Mouse (Mus musculus): ENCODE results near the gene 1700012B09Rik.

The 1700012B09Rik gene

DNA sequence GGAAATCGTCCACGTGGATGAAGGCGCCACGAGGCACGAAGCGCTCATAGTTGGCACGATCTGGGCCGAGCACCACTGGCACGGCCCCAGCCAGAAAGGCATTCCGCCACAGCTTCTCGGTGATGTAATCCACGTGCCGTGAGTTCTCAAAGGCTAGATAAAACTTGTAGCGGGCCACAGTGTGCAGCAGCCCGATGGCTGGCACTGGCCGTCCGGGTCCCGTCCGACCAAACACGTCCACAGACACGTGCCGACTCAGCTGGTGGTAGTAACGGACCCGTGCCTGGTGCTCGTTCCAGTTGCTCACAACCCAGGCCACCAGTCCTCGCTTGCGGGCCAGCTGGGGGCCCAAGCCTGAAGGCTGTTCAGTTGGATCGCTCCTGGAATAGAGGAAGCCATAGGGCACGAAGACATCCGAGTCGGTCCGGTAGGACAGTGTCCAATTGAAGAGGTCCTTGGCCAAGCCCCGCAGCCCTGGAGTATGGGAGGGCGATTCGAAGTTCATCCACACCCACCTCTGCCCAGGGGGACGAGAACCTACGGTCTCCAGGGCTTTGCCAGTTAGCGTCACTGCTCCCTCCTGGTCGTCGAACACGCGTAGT lies 19.8 kb downstream of the 1700012B09Rik start:
- in situ Hi-C loops (cut with MboI; ENCODE audit: low pct_unique_long_range_greater_than_20kb in 1 of 2, low sequenced_read_pairs in 2 of 2, unreplicated experiment in 1 of 2), result no loop called here

DNA sequence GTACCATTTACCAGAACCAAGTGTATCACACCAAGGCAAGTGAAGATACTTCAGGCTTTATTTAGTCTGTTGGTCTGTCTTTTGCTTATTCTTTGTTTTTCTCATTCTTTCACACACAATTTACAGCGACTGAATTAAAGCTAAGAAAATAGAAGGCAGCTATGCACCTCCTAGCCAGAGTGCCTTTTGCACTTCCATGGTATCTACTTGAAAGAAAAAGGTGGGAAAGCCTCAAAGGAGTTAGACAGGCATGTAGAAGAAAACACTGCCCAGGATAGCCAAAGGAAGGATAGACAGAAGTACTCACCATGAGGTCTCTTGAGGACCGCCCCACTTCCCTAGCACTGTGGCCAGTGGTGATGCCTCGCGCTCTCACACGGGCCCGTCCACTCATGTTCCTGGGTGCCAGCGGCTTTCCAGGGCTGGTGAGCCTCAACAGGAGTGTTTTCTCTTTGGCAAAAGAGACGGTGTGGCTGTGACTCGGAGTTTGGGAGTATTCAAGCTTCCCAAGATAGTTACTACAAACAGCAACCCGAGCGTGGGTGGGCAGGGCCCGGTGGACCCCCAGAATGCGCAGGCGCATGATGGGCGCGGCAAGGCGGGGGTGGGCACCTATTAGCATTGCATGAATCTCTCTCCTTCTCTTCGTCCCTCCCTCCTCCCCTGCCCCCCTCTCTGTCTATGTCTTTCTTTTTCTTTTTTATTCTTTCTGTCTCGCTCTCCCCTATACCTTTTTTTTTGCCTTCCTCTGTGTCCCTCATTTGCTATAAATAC lies 30.5 kb downstream of the 1700012B09Rik start, which contains the start of gene Piwil4:
TSS of gene Piwil4 (minus strand) at position 583 of the 774 bp plus-strand sequence.
- in situ Hi-C loops (cut with MboI; ENCODE audit: low pct_unique_long_range_greater_than_20kb in 1 of 2, low sequenced_read_pairs in 2 of 2, unreplicated experiment in 1 of 2), result no loop called here

DNA sequence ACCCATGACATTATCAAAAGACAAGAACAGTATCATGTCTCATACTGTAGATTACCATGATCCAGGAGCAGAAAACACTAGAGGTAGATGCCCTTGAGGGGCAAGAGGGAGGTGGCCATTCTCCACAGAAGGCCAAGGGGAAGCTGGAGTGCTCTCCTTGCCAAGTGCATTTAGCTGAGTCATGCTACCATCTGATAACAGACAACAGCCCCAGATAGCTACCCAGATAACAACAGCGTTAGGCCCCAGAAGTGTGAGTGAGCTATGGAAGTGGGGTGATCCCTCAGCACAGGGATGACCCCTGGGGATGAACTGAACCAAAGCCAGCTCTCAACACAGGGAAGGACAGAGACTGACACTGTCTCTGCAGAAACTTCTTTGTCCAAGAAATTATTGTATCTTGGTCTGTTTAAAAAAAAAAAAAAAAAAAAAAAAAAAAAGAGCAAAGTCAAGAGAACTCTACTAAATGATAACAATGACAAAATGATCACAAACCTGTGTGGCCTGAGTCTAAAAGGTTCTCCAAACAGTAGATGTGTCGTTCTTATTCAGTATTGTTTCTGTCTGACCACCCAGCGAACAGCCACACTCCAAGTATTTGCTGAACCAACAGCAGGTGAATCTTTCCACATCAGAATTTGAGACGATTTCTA lies 31.2 kb downstream of the 1700012B09Rik start:
- in situ Hi-C loops (cut with MboI; ENCODE audit: low pct_unique_long_range_greater_than_20kb in 1 of 2, low sequenced_read_pairs in 2 of 2, unreplicated experiment in 1 of 2), result no loop called here

DNA sequence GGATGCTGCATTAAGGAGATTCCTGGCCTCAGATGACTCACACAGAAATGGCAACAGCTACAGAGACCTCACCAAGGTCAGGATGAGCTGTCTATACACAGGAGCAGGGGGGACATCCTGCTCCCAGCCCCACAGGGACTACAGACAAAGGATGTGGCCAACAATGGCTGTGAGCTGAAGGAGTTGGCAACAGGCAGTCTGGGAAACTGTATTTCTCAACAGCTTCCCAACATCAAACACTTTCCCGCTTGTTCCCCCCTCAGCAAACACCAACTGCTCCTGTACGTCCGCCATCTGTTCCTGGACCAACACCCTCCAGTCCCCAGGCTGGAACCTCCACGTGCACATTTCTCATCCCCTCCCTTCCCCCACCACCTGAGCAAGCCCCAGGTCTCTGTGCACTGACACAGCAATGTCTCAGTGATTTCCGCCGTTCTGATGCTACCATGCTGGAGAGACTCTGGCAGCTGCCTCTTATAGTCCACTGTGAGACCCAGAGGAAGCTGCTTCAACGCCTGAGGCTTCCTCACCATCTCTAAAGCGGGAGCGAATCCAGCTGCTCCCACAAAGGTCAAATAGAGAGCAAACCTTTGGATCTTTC lies 39.8 kb downstream of the 1700012B09Rik start:
- in situ Hi-C loops (cut with MboI; ENCODE audit: low pct_unique_long_range_greater_than_20kb in 1 of 2, low sequenced_read_pairs in 2 of 2, unreplicated experiment in 1 of 2), result no loop called here

DNA sequence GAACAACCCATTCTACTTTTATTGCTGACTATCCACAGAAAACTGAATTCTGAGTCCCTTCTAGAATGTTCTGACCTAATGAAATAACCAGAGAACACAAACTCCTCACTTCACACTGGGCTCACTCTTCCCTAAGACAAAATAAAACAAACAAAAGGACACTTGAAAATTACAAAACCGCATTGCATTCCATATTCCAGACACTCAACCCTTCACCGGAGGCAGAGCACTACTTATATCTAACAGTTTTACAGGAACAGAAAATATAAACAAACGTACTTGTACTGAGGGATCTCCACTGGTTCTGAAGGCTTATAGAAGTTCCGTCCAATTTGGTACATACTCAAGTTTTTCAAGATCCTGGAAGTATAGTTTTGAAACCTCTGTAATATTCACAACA lies 42.5 kb downstream of the 1700012B09Rik start:
- in situ Hi-C loops (cut with MboI; ENCODE audit: low pct_unique_long_range_greater_than_20kb in 1 of 2, low sequenced_read_pairs in 2 of 2, unreplicated experiment in 1 of 2), result no loop called here

DNA sequence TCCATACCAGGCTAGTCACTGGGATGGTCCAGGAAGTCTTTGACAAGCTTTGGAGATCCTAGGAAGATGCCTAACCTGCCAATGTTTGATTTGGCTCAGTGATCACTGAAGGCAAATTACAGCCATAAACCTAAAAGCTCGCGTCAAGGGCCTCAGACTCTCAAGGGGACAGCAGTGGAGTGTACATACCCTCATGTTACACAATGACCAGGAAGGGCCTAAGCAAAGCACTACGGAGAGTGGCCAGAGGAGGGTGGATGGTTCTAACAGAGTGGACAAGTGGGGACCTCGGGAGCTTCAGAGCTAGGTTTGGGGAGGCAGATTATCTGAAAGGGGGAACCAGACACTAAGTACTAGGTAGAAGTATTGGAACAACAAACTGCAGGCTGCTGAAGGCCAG lies 44.2 kb downstream of the 1700012B09Rik start:
- in situ Hi-C loops (cut with MboI; ENCODE audit: low pct_unique_long_range_greater_than_20kb in 1 of 2, low sequenced_read_pairs in 2 of 2, unreplicated experiment in 1 of 2), result no loop called here

DNA sequence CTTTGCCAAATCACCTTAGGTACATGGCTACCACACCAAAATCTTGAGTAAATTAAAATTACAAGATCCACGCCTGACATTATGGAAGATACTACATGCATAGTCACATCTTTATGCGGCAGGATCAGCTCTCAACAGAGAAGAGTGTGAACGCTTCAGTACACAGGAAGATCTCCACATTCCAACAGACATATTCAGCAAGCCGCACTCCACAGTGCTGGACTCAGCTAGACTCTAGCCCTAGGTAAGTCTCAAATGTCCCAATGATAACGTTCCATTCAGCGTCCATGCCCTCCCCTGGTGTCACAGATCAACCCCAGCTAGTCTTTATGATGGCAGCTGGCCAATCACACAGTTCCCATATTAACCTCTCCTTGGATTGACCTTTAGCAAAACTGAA lies 44.8 kb downstream of the 1700012B09Rik start:
- in situ Hi-C loops (cut with MboI; ENCODE audit: low pct_unique_long_range_greater_than_20kb in 1 of 2, low sequenced_read_pairs in 2 of 2, unreplicated experiment in 1 of 2), result no loop called here

DNA sequence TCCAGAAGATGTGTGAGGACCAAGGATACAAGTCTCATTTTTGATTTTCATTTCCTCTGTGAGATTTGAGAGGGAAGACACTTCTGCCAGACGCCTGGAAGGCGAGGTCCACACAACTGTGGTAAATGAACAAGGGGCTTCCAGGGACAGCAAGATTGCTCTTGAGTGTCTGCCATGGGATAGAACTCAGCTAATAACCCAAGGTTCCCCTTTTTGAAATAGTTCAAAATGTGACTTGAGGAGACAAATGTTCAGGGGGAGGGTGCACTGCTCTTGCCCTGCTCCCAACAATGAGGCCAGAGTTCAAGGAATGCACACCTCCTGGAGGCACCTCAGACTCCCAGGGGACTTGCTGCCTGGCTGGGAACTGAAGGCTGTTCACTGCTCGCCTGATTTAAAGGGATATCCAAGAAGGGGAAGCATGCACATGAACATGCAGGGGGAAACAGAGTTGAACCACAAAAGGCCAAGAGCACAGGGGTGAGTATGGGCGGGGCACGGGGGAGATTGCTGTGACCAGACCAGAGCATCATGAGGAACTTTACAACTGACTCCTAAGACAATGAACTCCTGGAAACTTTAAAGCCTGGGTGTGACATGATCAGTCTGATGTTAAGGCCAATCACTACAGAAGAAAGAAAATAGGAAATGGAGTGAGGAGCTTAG lies 45.9 kb downstream of the 1700012B09Rik start:
- in situ Hi-C loops (cut with MboI; ENCODE audit: low pct_unique_long_range_greater_than_20kb in 1 of 2, low sequenced_read_pairs in 2 of 2, unreplicated experiment in 1 of 2), result no loop called here

DNA sequence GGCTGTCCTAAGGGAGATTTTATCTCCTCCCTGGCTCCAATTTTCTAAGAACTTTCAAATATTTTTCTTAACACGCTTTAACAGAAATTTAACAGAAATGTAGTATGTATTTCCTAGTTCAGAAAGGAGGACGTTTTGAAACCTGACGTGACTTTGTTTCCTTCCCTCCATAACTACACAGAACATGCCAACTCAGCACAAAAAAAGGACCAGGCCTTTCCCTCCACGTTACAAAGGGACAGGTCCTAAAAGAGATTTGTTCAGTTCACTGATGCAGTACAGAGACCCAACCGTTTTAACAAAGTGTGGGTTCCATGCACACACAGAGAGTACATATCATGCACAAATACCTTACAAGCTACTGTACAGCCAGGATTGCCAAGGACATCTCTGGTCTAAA lies 49.2 kb downstream of the 1700012B09Rik start:
- in situ Hi-C loops (cut with MboI; ENCODE audit: low pct_unique_long_range_greater_than_20kb in 1 of 2, low sequenced_read_pairs in 2 of 2, unreplicated experiment in 1 of 2), result no loop called here

DNA sequence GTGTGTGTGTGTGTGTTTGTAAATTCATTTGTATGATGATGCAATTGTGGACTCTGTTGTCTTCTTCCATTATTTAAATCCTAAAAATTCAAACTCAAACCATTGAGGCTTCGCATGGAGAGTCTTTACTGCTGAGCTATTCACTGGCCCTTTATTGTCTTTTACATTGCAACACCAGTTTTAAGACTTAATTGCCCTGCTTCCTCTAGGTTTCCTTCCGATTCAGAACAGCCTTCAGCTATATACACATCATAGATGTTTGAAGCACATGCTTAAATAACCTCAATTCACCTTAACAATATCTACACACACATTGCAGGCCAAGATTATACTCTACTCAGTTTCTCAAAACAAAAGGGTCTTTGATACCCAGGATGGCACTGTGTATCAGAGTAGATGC lies 50.4 kb downstream of the 1700012B09Rik start:
- in situ Hi-C loops (cut with MboI; ENCODE audit: low pct_unique_long_range_greater_than_20kb in 1 of 2, low sequenced_read_pairs in 2 of 2, unreplicated experiment in 1 of 2), result no loop called here

DNA sequence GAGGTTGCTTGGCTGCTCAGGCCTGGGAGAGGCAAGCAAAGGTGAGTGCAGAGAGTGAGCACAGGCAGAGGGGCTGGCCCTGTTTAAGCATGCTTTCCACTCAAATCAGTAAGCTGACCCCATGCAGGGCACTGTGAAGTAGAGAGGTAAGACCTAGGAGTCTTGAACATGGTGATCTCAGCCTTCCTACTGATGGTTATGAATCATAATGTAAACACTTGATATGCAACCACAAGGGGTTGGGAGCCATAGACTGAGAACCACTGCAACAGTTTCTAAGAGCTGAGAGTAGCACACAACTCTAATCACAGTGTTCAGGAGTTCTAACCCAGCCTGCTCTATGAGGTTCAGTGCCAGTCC lies 52.5 kb downstream of the 1700012B09Rik start:
- in situ Hi-C loops (cut with MboI; ENCODE audit: low pct_unique_long_range_greater_than_20kb in 1 of 2, low sequenced_read_pairs in 2 of 2, unreplicated experiment in 1 of 2), result loop anchor here in 1 of 2 experiments (5.0 kb wide), 1 partner anchor 39 kb away; no protein-coding TSS in a partner anchor

DNA sequence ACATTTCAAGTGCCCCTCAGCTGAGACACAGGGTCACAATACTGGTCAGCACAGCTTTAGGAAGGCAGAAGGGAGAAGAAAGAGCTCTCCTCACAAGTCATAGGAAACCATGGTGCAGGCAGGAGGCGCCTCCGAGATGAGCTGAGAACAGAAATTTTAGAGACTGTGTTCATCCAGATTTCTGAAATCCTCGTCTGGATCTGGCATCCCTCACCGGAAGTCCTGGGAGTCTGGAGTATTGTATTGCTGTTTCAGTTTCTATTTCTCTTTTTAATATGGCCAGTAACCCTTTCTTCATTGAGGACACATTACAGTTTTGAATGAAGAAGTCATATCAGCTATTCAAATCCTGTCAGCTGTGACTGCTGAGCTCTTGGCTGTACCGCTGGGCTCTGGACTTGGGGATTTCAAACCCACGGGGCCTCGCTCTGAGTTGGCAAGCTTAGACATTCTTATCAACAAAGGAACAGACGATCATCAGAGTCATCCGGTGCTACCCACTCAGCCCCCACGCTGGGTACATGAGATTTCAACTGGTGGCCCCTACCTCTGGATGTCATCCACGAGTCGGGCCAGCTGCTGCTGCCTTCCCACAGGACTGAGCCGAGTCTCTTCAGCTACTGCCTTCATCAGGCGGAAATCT lies 53.0 kb downstream of the 1700012B09Rik start:
- in situ Hi-C loops (cut with MboI; ENCODE audit: low pct_unique_long_range_greater_than_20kb in 1 of 2, low sequenced_read_pairs in 2 of 2, unreplicated experiment in 1 of 2), result loop anchor here in 1 of 2 experiments (5.0 kb wide), 1 partner anchor 39 kb away; no protein-coding TSS in a partner anchor

DNA sequence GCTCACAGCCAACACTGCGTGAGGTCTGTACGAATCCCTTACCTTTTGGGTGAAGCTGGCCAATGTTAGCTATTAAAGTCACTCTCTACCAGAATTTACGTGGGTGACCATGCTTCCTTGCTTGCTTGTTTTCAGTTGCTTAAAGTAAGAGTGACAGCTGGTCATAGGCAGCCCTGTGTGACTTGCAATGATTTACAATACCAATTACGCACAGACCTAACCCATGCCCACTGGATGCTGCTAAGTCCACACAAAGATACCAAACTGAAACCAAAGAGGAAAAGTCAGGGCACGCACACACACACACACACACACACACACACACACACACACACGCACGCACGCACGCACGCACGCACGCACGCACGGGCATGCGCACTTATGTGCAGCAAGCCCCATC lies 55.6 kb downstream of the 1700012B09Rik start:
- in situ Hi-C loops (cut with MboI; ENCODE audit: low pct_unique_long_range_greater_than_20kb in 1 of 2, low sequenced_read_pairs in 2 of 2, unreplicated experiment in 1 of 2), result loop anchor here in 1 of 2 experiments (5.0 kb wide), 1 partner anchor 42 kb away; no protein-coding TSS in a partner anchor

DNA sequence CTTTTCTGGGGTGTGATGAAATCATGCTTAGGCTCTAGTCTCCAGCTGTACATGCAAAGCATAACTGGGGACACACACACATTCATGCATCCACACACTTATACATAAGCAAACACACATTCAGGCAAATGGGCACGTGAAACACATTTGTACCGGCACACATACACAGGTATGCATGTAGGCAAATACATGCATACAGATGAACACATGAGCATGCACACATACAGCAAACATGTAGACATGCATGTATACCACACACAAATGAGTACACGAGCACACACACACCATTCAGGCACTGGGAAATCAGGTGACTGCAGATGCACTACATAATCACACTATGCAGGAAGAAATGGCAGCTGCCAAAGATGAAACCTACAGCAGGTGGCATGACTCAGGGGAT lies 59.9 kb downstream of the 1700012B09Rik start:
- in situ Hi-C loops (cut with MboI; ENCODE audit: low pct_unique_long_range_greater_than_20kb in 1 of 2, low sequenced_read_pairs in 2 of 2, unreplicated experiment in 1 of 2), result no loop called here

Data from mouse embryonic stem cell (cell line).